Mouse (Mus musculus): ENCODE measurements around the gene Ephb2. TPM values are rescaled to one million over a fixed set of nuclear protein-coding genes. Genes with fewer than 3 reads are reported as not detected.

The Ephb2 gene
- polyA plus RNA-seq, 1 experiment from 2014 or later, result 0.28 TPM

- Histone ChIP-seq H3K9ac (no peak overlapping the region), H3K9me3 (replicated peaks) (no peaks in the 10 kb centered on the region), H3K4me3 (replicated peaks) (no peak overlapping the region), H3K4me2 (no peak overlapping the region), H3K27me3 (no peaks in the 10 kb centered on the region), H3K4me1 (replicated peaks) (no peaks in the 10 kb centered on the region), H3K36me3 (replicated peaks) (no peaks in the 10 kb centered on the region), H3K27ac (replicated peaks) (no peak overlapping the region)
- WGBS (ENCODE audit: insufficient replicate concordance), result 40% methylated on average over 7 of the region's 7 CpGs
- no peak for ATAC-seq (ENCODE audit: insufficient read depth)
Observed at GRCm38 (mm10) chr4:136816701-136817100, 19.1 kb downstream of the Ephb2 start.

- Histone ChIP-seq H3K4me1 (replicated peaks) (no peaks in the 10 kb centered on the region), H3K9me3 (replicated peaks) (no peaks in the 10 kb centered on the region), H3K4me2 (no peak overlapping the region), H3K4me3 (replicated peaks) (no peak overlapping the region), H3K27me3 (no peaks in the 10 kb centered on the region), H3K9ac (no peak overlapping the region), H3K36me3 (replicated peaks) (no peaks in the 10 kb centered on the region), H3K27ac (replicated peaks) (no peak overlapping the region)
- WGBS (ENCODE audit: insufficient replicate concordance), result 41% methylated on average over 5 of the region's 5 CpGs
- ATAC-seq (ENCODE audit: insufficient read depth), result no peak
Observed at GRCm38 (mm10) chr4:136815364-136815763, 20.4 kb downstream of the Ephb2 start.

GRCm38 (mm10) chr4:136812543-136812942, 23.2 kb downstream of the Ephb2 start:
- Histone ChIP-seq H3K4me3 (replicated peaks) (no peak overlapping the region), H3K4me1 (replicated peaks) (no peaks in the 10 kb centered on the region), H3K27me3 (no peaks in the 10 kb centered on the region), H3K9ac (no peak overlapping the region), H3K36me3 (replicated peaks) (no peaks in the 10 kb centered on the region), H3K27ac (replicated peaks) (no peak overlapping the region), H3K4me2 (no peak overlapping the region), H3K9me3 (replicated peaks) (no peaks in the 10 kb centered on the region)
- WGBS (ENCODE audit: insufficient replicate concordance), result 36% methylated on average over 4 of the region's 4 CpGs
- no peak for ATAC-seq (ENCODE audit: insufficient read depth)

GRCm38 (mm10) chr4:136811596-136811995, 24.2 kb downstream of the Ephb2 start:
- H3K4me2 ChIP-seq, result no peak overlapping the region
- H3K9ac ChIP-seq, result no peak overlapping the region
- no peaks in the 10 kb centered on the region for H3K36me3 ChIP-seq (replicated peaks)
- H3K4me3 ChIP-seq (replicated peaks), result no peak overlapping the region
- H3K4me1 ChIP-seq (replicated peaks), result no peaks in the 10 kb centered on the region
- H3K27ac ChIP-seq (replicated peaks), result no peak overlapping the region
- no peaks in the 10 kb centered on the region for H3K27me3 ChIP-seq
- H3K9me3 ChIP-seq (replicated peaks), result no peaks in the 10 kb centered on the region
- 48% methylated on average over 6 of the region's 6 CpGs for WGBS (ENCODE audit: insufficient replicate concordance)
- no peak for ATAC-seq (ENCODE audit: insufficient read depth)

- 20% methylated on average over 11 of the region's 11 CpGs for WGBS (ENCODE audit: insufficient replicate concordance)
- no peak for ATAC-seq (ENCODE audit: insufficient read depth)
- H3K4me1 ChIP-seq (replicated peaks), result no peaks in the 10 kb centered on the region
Observed at GRCm38 (mm10) chr4:136808478-136808877, 27.3 kb downstream of the Ephb2 start.

GRCm38 (mm10) chr4:136807448-136808009, 28.3 kb downstream of the Ephb2 start:
- Histone ChIP-seq H3K27me3 (no peaks in the 10 kb centered on the region), H3K4me2 (no peak overlapping the region), H3K4me1 (replicated peaks) (no peaks in the 10 kb centered on the region), H3K27ac (replicated peaks) (no peak overlapping the region), H3K9me3 (replicated peaks) (no peaks in the 10 kb centered on the region), H3K9ac (no peak overlapping the region), H3K36me3 (replicated peaks) (no peaks in the 10 kb centered on the region), H3K4me3 (replicated peaks) (no peak overlapping the region)
- WGBS (ENCODE audit: insufficient replicate concordance), result 48% methylated on average over 11 of the region's 11 CpGs
- no peak for ATAC-seq (ENCODE audit: insufficient read depth)

More at GRCm38 (mm10) chr4:136808478-136808877, 27.3 kb downstream of the Ephb2 start:
- no peaks in the 10 kb centered on the region for H3K36me3 ChIP-seq (replicated peaks)
- no peak overlapping the region for H3K4me3 ChIP-seq (replicated peaks)
- no peaks in the 10 kb centered on the region for H3K9me3 ChIP-seq (replicated peaks)
- H3K4me2 ChIP-seq, result no peak overlapping the region
- H3K9ac ChIP-seq, result no peak overlapping the region
- no peaks in the 10 kb centered on the region for H3K27me3 ChIP-seq
- H3K27ac ChIP-seq (replicated peaks), result no peak overlapping the region

- Histone ChIP-seq H3K4me1 (replicated peaks) (no peaks in the 10 kb centered on the region), H3K9ac (no peak overlapping the region), H3K27ac (replicated peaks) (no peak overlapping the region), H3K4me3 (replicated peaks) (no peak overlapping the region), H3K36me3 (replicated peaks) (no peaks in the 10 kb centered on the region), H3K9me3 (replicated peaks) (no peaks in the 10 kb centered on the region), H3K27me3 (no peaks in the 10 kb centered on the region), H3K4me2 (no peak overlapping the region)
- WGBS (ENCODE audit: insufficient replicate concordance), result 70% methylated on average over 10 of the region's 10 CpGs
- no peak for ATAC-seq (ENCODE audit: insufficient read depth)
Observed at GRCm38 (mm10) chr4:136806254-136806653, 29.5 kb downstream of the Ephb2 start.

GRCm38 (mm10) chr4:136804343-136804742, 31.4 kb downstream of the Ephb2 start:
- H3K9me3 ChIP-seq (replicated peaks), result no peaks in the 10 kb centered on the region
- WGBS (ENCODE audit: insufficient replicate concordance), result 69% methylated on average over 6 of the region's 6 CpGs
- no peak overlapping the region for H3K4me2 ChIP-seq
- no peaks in the 10 kb centered on the region for H3K4me1 ChIP-seq (replicated peaks)
- no peak overlapping the region for H3K27ac ChIP-seq (replicated peaks)
- H3K36me3 ChIP-seq (replicated peaks), result no peaks in the 10 kb centered on the region
- H3K9ac ChIP-seq, result no peak overlapping the region
- ATAC-seq (ENCODE audit: insufficient read depth), result no peak
- no peaks in the 10 kb centered on the region for H3K27me3 ChIP-seq
- H3K4me3 ChIP-seq (replicated peaks), result no peak overlapping the region

GRCm38 (mm10) chr4:136802446-136802845, 33.3 kb downstream of the Ephb2 start:
- Histone ChIP-seq H3K9me3 (replicated peaks) (no peaks in the 10 kb centered on the region), H3K4me2 (no peak overlapping the region), H3K36me3 (replicated peaks) (no peaks in the 10 kb centered on the region), H3K4me1 (replicated peaks) (no peaks in the 10 kb centered on the region; the same call in 1 of the 2 replicates), H3K9ac (no peak overlapping the region), H3K27ac (replicated peaks) (no peak overlapping the region), H3K27me3 (no peaks in the 10 kb centered on the region; the same call in 1 of the 2 replicates), H3K4me3 (replicated peaks) (no peak overlapping the region)
- WGBS (ENCODE audit: insufficient replicate concordance), result 17% methylated on average over 12 of the region's 12 CpGs
- no peak for ATAC-seq (ENCODE audit: insufficient read depth)

GRCm38 (mm10) chr4:136801944-136802343, 33.8 kb downstream of the Ephb2 start:
- no peaks in the 10 kb centered on the region; the same call in 1 of the 2 replicates for H3K4me1 ChIP-seq (replicated peaks)
- H3K36me3 ChIP-seq (replicated peaks), result no peaks in the 10 kb centered on the region
- H3K4me2 ChIP-seq, result no peak overlapping the region
- H3K4me3 ChIP-seq (replicated peaks), result no peak overlapping the region
- ATAC-seq (ENCODE audit: insufficient read depth), result no peak
- 58% methylated on average over 5 of the region's 5 CpGs for WGBS (ENCODE audit: insufficient replicate concordance)
- no peaks in the 10 kb centered on the region for H3K9me3 ChIP-seq (replicated peaks)
- H3K27ac ChIP-seq (replicated peaks), result no peak overlapping the region
- H3K27me3 ChIP-seq, result no peaks in the 10 kb centered on the region; the same call in 1 of the 2 replicates
- H3K9ac ChIP-seq, result no peak overlapping the region

GRCm38 (mm10) chr4:136801463-136801862, 34.3 kb downstream of the Ephb2 start:
- ATAC-seq (ENCODE audit: insufficient read depth), result no peak
- WGBS (ENCODE audit: insufficient replicate concordance), result 62% methylated on average over 8 of the region's 8 CpGs
- H3K27me3 ChIP-seq, result no peaks in the 10 kb centered on the region; the same call in 1 of the 2 replicates
- H3K9me3 ChIP-seq (replicated peaks), result no peaks in the 10 kb centered on the region
- no peak overlapping the region for H3K9ac ChIP-seq
- H3K4me2 ChIP-seq, result no peak overlapping the region
- H3K4me3 ChIP-seq (replicated peaks), result no peak overlapping the region
- H3K36me3 ChIP-seq (replicated peaks), result no peaks in the 10 kb centered on the region
- no peak overlapping the region for H3K27ac ChIP-seq (replicated peaks)
- H3K4me1 ChIP-seq (replicated peaks), result no peaks in the 10 kb centered on the region; the same call in 1 of the 2 replicates

- Histone ChIP-seq H3K9ac (no peak overlapping the region), H3K4me3 (replicated peaks) (no peak overlapping the region), H3K4me2 (no peak overlapping the region), H3K9me3 (replicated peaks) (no peaks in the 10 kb centered on the region), H3K4me1 (replicated peaks) (no peaks in the 10 kb centered on the region; the same call in 1 of the 2 replicates), H3K27me3 (no peaks in the 10 kb centered on the region; the same call in 1 of the 2 replicates), H3K27ac (replicated peaks) (no peak overlapping the region), H3K36me3 (replicated peaks) (no peaks in the 10 kb centered on the region)
- WGBS (ENCODE audit: insufficient replicate concordance), result 59% methylated on average over 14 of the region's 14 CpGs
- no peak for ATAC-seq (ENCODE audit: insufficient read depth)
Observed at GRCm38 (mm10) chr4:136800366-136800765, 35.4 kb downstream of the Ephb2 start.

Data from liver, embryonic 15.5 days (tissue).